Mouse (Mus musculus) stomach, embryonic 15.5 days (tissue): ENCODE measurements at regions not wholly inside any gene's neighbourhood (a gene's known extent, or its start where the extent isn't known, plus 50 kb on each side); places are given as distances from the start of the nearest gene placed in this dataset.

Experiments used
- ATAC-seq: fragments of 200-750 bp; cut with Nextera tagmentation; 2 replicates; pipeline ENCODE4 v1.8.0; 2017; ENCODE audit warnings: low read depth, moderate number of reproducible peaks, moderate TSS enrichment; ENCODE audit not compliant: insufficient read depth, low FRiP score
- H3K27ac ChIP-seq: fragments of 300-500 bp; sonication (generic); 2 replicates; pipeline ENCODE4 v1.5.1; 2015; ENCODE audit warnings: mild to moderate bottlenecking, inconsistent platforms
- H3K27me3 ChIP-seq: fragments of 300-500 bp; sonication (generic); replicated peaks from 2 replicates; pipeline ENCODE4 v1.6.1; 2015; ENCODE audit warnings: inconsistent platforms
- H3K36me3 ChIP-seq: fragments of 300-500 bp; sonication (generic); 2 replicates; pipeline ENCODE4 v1.6.1; 2015; ENCODE audit warnings: inconsistent platforms
- H3K4me1 ChIP-seq: fragments of 300-500 bp; sonication (generic); 2 replicates; pipeline ENCODE4 v1.6.1; 2015; ENCODE audit warnings: inconsistent platforms
- H3K4me2 ChIP-seq: fragments of 300-500 bp; sonication (generic); 2 replicates; pipeline ENCODE4 v1.6.1; 2015; ENCODE audit warnings: mild to moderate bottlenecking, inconsistent platforms
- H3K4me3 ChIP-seq: fragments of 300-500 bp; sonication (generic); replicated peaks from 2 replicates; pipeline ENCODE4 v1.5.1; 2015; ENCODE audit warnings: inconsistent platforms
- H3K9ac ChIP-seq: fragments of 300-500 bp; sonication (generic); 2 replicates; pipeline ENCODE4 v1.6.1; 2015; ENCODE audit warnings: inconsistent platforms
- H3K9me3 ChIP-seq: fragments of 300-500 bp; sonication (generic); 2 replicates; pipeline ENCODE4 v1.6.1; 2016; ENCODE audit warnings: inconsistent platforms
- WGBS: fragments of 180-500 bp; shearing (Covaris S2); methylation state at CpG from one replicate; pipeline ENCODE4 v1.1.7; 2015; 5-methylcytosine and 5-hydroxymethylcytosine counted together

GRCm38 (mm10) chr4:124442491-124443129 lies 168.0 kb downstream of the 3100002H09Rik start:
- no peaks in the 10 kb centered on the region for H3K9me3 ChIP-seq
- H3K4me3 ChIP-seq: no peak overlapping the region
- 0 out of 2 replicates have a peak, but pooled peaks cover 9% of the 10 kb centered on the region for H3K27me3 ChIP-seq
- no peaks in the 10 kb centered on the region for H3K36me3 ChIP-seq
- H3K4me1 ChIP-seq: peaks cover 3% of the 10 kb centered on the region; the same call in 1 of the 2 replicates
- no peak overlapping the region for H3K9ac ChIP-seq
- no peak overlapping the region for H3K27ac ChIP-seq
- H3K4me2 ChIP-seq: no peak overlapping the region
- no peak for ATAC-seq
- WGBS: 12% methylated on average over 10 of the region's 10 CpGs

GRCm38 (mm10) chr4:124441737-124442487 lies 168.7 kb downstream of the 3100002H09Rik start:
- Histone ChIP-seq H3K27me3 (0 out of 2 replicates have a peak, but pooled peaks cover 9% of the 10 kb centered on the region), H3K4me2 (no peak overlapping the region), H3K4me1 (peaks cover 3% of the 10 kb centered on the region; the same call in 1 of the 2 replicates), H3K36me3 (no peaks in the 10 kb centered on the region), H3K9ac (no peak overlapping the region), H3K9me3 (no peaks in the 10 kb centered on the region), H3K27ac (no peak overlapping the region), H3K4me3 (no peak overlapping the region)
- WGBS: 33% methylated on average over 15 of the region's 15 CpGs
- ATAC-seq: no peak

- Histone ChIP-seq H3K27me3 (no peaks in the 10 kb centered on the region), H3K4me2 (no peak overlapping the region), H3K36me3 (no peaks in the 10 kb centered on the region), H3K27ac (no peak overlapping the region), H3K9ac (no peak overlapping the region), H3K4me3 (no peak overlapping the region), H3K4me1 (peaks cover 5% of the 10 kb centered on the region; the same call in 1 of the 2 replicates), H3K9me3 (no peaks in the 10 kb centered on the region)
- 38% methylated on average over 12 of the region's 12 CpGs for WGBS
- ATAC-seq: no peak
Measured at GRCm38 (mm10) chr4:124435040-124435434, 175.6 kb downstream of the 3100002H09Rik start.

GRCm38 (mm10) chr4:124434059-124435039 lies 176.3 kb downstream of the 3100002H09Rik start:
- Histone ChIP-seq H3K9ac (no peak overlapping the region), H3K36me3 (no peaks in the 10 kb centered on the region), H3K4me1 (peaks cover 5% of the 10 kb centered on the region; the same call in 1 of the 2 replicates), H3K4me3 (no peak overlapping the region), H3K27ac (no peak overlapping the region), H3K27me3 (no peaks in the 10 kb centered on the region), H3K9me3 (no peaks in the 10 kb centered on the region), H3K4me2 (peak overlapping the region; percentile 8; the same call in 1 of the 2 replicates)
- 16% methylated on average over 24 of the region's 25 CpGs for WGBS
- no peak for ATAC-seq

DNA sequence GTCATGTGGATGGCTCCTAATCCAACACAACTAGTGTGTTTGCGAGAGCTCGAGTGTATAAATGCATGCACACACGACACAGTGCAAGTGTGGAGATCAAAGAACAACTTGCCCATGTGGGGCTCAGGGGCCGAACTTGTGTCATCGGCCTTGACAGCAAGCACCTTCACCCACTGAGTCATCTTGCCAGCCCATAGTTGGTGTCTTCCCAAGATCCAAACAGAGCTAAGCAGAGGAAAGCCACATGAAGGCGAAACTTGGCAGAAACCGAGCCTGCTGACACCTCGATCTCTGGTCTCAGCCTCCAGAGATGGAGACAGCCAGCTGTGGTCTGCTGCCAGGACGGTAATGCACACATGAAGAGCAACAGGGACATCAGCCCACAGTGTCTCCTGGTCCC lies 177.1 kb downstream of the 3100002H09Rik start:
- H3K4me3 ChIP-seq: no peak overlapping the region
- H3K9me3 ChIP-seq: no peaks in the 10 kb centered on the region
- H3K27me3 ChIP-seq: no peaks in the 10 kb centered on the region
- no peak overlapping the region for H3K9ac ChIP-seq
- no peak for ATAC-seq
- H3K27ac ChIP-seq: no peak overlapping the region
- H3K4me2 ChIP-seq: no peak overlapping the region
- no peaks in the 10 kb centered on the region for H3K36me3 ChIP-seq
- 77% methylated on average over 9 of the region's 9 CpGs for WGBS
- peaks cover 5% of the 10 kb centered on the region; the same call in 1 of the 2 replicates for H3K4me1 ChIP-seq

DNA sequence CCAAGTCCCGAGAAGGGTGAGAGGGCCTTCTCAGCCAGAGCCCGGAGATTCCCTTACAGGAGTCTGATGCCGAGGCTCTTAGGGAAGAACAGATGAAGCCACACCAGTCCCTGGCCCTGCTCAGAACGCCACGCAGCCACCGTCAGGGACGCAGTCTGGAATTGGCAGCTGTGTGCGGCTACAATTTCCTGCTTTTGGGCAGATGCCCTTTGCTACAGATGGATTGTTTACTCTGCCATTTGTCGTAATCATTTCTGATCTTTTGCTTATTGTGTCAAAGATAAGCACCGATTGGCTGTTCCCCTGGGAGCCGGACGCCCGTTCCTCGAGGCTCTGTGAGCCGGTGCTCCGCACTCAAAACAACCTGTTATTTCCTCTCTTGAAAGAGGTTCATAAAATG lies 179.4 kb downstream of the 3100002H09Rik start:
- Histone ChIP-seq H3K9me3 (no peaks in the 10 kb centered on the region), H3K27ac (no peak overlapping the region), H3K27me3 (no peaks in the 10 kb centered on the region), H3K9ac (no peak overlapping the region), H3K4me1 (peaks cover 5% of the 10 kb centered on the region; the same call in 1 of the 2 replicates), H3K36me3 (no peaks in the 10 kb centered on the region), H3K4me2 (0 out of 2 replicates have a peak overlapping the region, but pooled peaks have one; percentile 16), H3K4me3 (no peak overlapping the region)
- WGBS: 49% methylated on average over 16 of the region's 16 CpGs
- no peak for ATAC-seq

- WGBS: 89% methylated on average over 4 of the region's 4 CpGs
- no peak for ATAC-seq
Measured at GRCm38 (mm10) chr4:124428844-124429243, 181.8 kb downstream of the 3100002H09Rik start.

GRCm38 (mm10) chr4:124422406-124422805 lies 188.2 kb downstream of the 3100002H09Rik start:
- no peak for ATAC-seq
- Histone ChIP-seq H3K27ac (no peak overlapping the region), H3K4me2 (no peak overlapping the region), H3K36me3 (no peaks in the 10 kb centered on the region), H3K27me3 (no peaks in the 10 kb centered on the region), H3K4me1 (no peaks in the 10 kb centered on the region), H3K9ac (no peak overlapping the region), H3K4me3 (no peak overlapping the region), H3K9me3 (no peaks in the 10 kb centered on the region)
- 81% methylated on average over 6 of the region's 6 CpGs for WGBS

More at GRCm38 (mm10) chr4:124428844-124429243, 181.8 kb downstream of the 3100002H09Rik start:
- Histone ChIP-seq H3K9ac (no peak overlapping the region), H3K4me1 (no peaks in the 10 kb centered on the region), H3K4me2 (no peak overlapping the region), H3K27ac (no peak overlapping the region), H3K36me3 (no peaks in the 10 kb centered on the region), H3K4me3 (no peak overlapping the region), H3K9me3 (no peaks in the 10 kb centered on the region), H3K27me3 (no peaks in the 10 kb centered on the region)

DNA sequence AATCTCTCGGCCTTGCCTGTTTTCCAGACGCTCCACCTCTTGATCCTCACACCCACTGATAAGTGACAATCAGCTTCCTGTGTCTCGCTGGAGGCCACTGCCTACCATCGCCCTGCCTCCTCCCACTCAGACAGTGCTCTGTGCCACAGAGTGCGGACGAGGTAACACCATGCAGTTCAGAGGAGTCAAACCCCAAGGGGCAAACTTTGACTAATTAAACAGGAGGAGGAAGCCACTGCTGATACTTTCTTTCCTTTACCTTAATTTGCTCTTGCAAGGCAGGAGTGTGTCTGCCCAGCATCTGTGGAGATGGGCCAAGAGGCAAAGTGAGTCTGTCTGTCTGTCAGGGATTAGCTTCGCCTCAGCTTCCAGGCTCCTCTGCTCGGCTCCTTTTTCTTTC lies 192.2 kb downstream of the 3100002H09Rik start:
- Histone ChIP-seq H3K27me3 (no peaks in the 10 kb centered on the region), H3K9ac (no peak overlapping the region), H3K4me2 (no peak overlapping the region), H3K9me3 (no peaks in the 10 kb centered on the region), H3K36me3 (no peaks in the 10 kb centered on the region), H3K4me3 (no peak overlapping the region), H3K27ac (no peak overlapping the region), H3K4me1 (no peaks in the 10 kb centered on the region)
- 40% methylated on average over 8 of the region's 8 CpGs for WGBS
- ATAC-seq: no peak

DNA sequence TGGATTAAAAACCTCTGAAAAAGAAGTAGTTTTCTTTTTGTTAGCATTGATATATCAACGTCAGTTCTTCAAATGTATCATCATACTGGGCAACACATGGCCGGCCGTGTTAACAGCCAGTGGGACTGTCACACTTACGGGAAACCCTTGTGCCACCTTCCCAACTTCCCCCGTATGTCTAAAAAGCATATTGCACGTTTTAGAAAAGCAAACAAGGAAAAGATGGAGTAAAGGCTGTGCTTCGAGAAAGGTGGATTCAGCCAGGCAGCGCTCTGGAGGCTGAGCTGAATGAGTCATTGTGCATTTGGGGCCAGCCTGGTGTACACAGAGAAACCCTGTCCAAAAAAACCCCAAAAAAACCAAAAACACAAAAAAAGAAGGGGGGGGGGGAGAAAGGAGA lies 193.4 kb downstream of the 3100002H09Rik start:
- H3K27ac ChIP-seq: no peak overlapping the region
- no peaks in the 10 kb centered on the region for H3K27me3 ChIP-seq
- 78% methylated on average over 8 of the region's 8 CpGs for WGBS
- no peak for ATAC-seq
- no peak overlapping the region for H3K9ac ChIP-seq
- no peaks in the 10 kb centered on the region for H3K4me1 ChIP-seq
- H3K4me3 ChIP-seq: no peak overlapping the region
- no peaks in the 10 kb centered on the region for H3K36me3 ChIP-seq
- no peaks in the 10 kb centered on the region for H3K9me3 ChIP-seq
- no peak overlapping the region for H3K4me2 ChIP-seq

GRCm38 (mm10) chr4:124416266-124416665 lies 194.3 kb downstream of the 3100002H09Rik start:
- no peaks in the 10 kb centered on the region for H3K4me1 ChIP-seq
- 73% methylated on average over 6 of the region's 6 CpGs for WGBS
- H3K27me3 ChIP-seq: no peaks in the 10 kb centered on the region
- no peaks in the 10 kb centered on the region for H3K9me3 ChIP-seq
- no peaks in the 10 kb centered on the region for H3K36me3 ChIP-seq
- H3K27ac ChIP-seq: no peak overlapping the region
- H3K4me3 ChIP-seq: no peak overlapping the region
- H3K9ac ChIP-seq: no peak overlapping the region
- no peak overlapping the region for H3K4me2 ChIP-seq
- ATAC-seq: no peak
